Mouse (Mus musculus): Measurements from ENCODE around the gene Irgm2.
"Not testable (repeated sequence)": the region's sequence is repeated elsewhere in the genome, so short reads cannot be mapped to it uniquely, and the experiment has no call there.

Gene Irgm2

GRCm38 (mm10) chr11:58210321-58210886, 11.0 kb downstream of the Irgm2 start:
- in situ Hi-C loops (cut with MboI; ENCODE audit: low pct_unique_long_range_greater_than_20kb in 1 of 2, low sequenced_read_pairs in 2 of 2, unreplicated experiment in 1 of 2), result no loop called here

- in situ Hi-C loops (cut with MboI; ENCODE audit: low pct_unique_long_range_greater_than_20kb in 1 of 2, low sequenced_read_pairs in 2 of 2, unreplicated experiment in 1 of 2), result no loop called here
Observed at GRCm38 (mm10) chr11:58211062-58211681, 11.8 kb downstream of the Irgm2 start.

GRCm38 (mm10) chr11:58211682-58212067, 12.3 kb downstream of the Irgm2 start:
- in situ Hi-C loops (cut with MboI; ENCODE audit: low pct_unique_long_range_greater_than_20kb in 1 of 2, low sequenced_read_pairs in 2 of 2, unreplicated experiment in 1 of 2), result no loop called here

- in situ Hi-C loops (cut with MboI; ENCODE audit: low pct_unique_long_range_greater_than_20kb in 1 of 2, low sequenced_read_pairs in 2 of 2, unreplicated experiment in 1 of 2), result no loop called here
Observed at GRCm38 (mm10) chr11:58213673-58214342, 14.4 kb downstream of the Irgm2 start.

- in situ Hi-C loops (cut with MboI; ENCODE audit: low pct_unique_long_range_greater_than_20kb in 1 of 2, low sequenced_read_pairs in 2 of 2, unreplicated experiment in 1 of 2), result no loop called here
Observed at GRCm38 (mm10) chr11:58214391-58215048, 15.1 kb downstream of the Irgm2 start.

GRCm38 (mm10) chr11:58215049-58215430, 15.6 kb downstream of the Irgm2 start:
- in situ Hi-C loops (cut with MboI; ENCODE audit: low pct_unique_long_range_greater_than_20kb in 1 of 2, low sequenced_read_pairs in 2 of 2, unreplicated experiment in 1 of 2), result not testable (repeated sequence)

GRCm38 (mm10) chr11:58215814-58216213, 16.4 kb downstream of the Irgm2 start:
- in situ Hi-C loops (cut with MboI; ENCODE audit: low pct_unique_long_range_greater_than_20kb in 1 of 2, low sequenced_read_pairs in 2 of 2, unreplicated experiment in 1 of 2), result no loop called here

- in situ Hi-C loops (cut with MboI; ENCODE audit: low pct_unique_long_range_greater_than_20kb in 1 of 2, low sequenced_read_pairs in 2 of 2, unreplicated experiment in 1 of 2), result no loop called here
Observed at GRCm38 (mm10) chr11:58216823-58217222, 17.4 kb downstream of the Irgm2 start.

- in situ Hi-C loops (cut with MboI; ENCODE audit: low pct_unique_long_range_greater_than_20kb in 1 of 2, low sequenced_read_pairs in 2 of 2, unreplicated experiment in 1 of 2), result no loop called here
Observed at GRCm38 (mm10) chr11:58223751-58224150, 24.3 kb downstream of the Irgm2 start.

GRCm38 (mm10) chr11:58224313-58224712, 24.9 kb downstream of the Irgm2 start:
- in situ Hi-C loops (cut with MboI; ENCODE audit: low pct_unique_long_range_greater_than_20kb in 1 of 2, low sequenced_read_pairs in 2 of 2, unreplicated experiment in 1 of 2), result no loop called here

GRCm38 (mm10) chr11:58224872-58225271, 25.5 kb downstream of the Irgm2 start:
- in situ Hi-C loops (cut with MboI; ENCODE audit: low pct_unique_long_range_greater_than_20kb in 1 of 2, low sequenced_read_pairs in 2 of 2, unreplicated experiment in 1 of 2), result not testable (repeated sequence)

GRCm38 (mm10) chr11:58225655-58226054, 26.2 kb downstream of the Irgm2 start:
- in situ Hi-C loops (cut with MboI; ENCODE audit: low pct_unique_long_range_greater_than_20kb in 1 of 2, low sequenced_read_pairs in 2 of 2, unreplicated experiment in 1 of 2), result no loop called here

GRCm38 (mm10) chr11:58226425-58226824, 27.0 kb downstream of the Irgm2 start:
- in situ Hi-C loops (cut with MboI; ENCODE audit: low pct_unique_long_range_greater_than_20kb in 1 of 2, low sequenced_read_pairs in 2 of 2, unreplicated experiment in 1 of 2), result no loop called here

- in situ Hi-C loops (cut with MboI; ENCODE audit: low pct_unique_long_range_greater_than_20kb in 1 of 2, low sequenced_read_pairs in 2 of 2, unreplicated experiment in 1 of 2), result not testable (repeated sequence)
Observed at GRCm38 (mm10) chr11:58228021-58228420, 28.6 kb downstream of the Irgm2 start.

GRCm38 (mm10) chr11:58230396-58230910, 31.0 kb downstream of the Irgm2 start:
- in situ Hi-C loops (cut with MboI; ENCODE audit: low pct_unique_long_range_greater_than_20kb in 1 of 2, low sequenced_read_pairs in 2 of 2, unreplicated experiment in 1 of 2), result no loop called here

- in situ Hi-C loops (cut with MboI; ENCODE audit: low pct_unique_long_range_greater_than_20kb in 1 of 2, low sequenced_read_pairs in 2 of 2, unreplicated experiment in 1 of 2), result no loop called here
Observed at GRCm38 (mm10) chr11:58231156-58231555, 31.7 kb downstream of the Irgm2 start.

- in situ Hi-C loops (cut with MboI; ENCODE audit: low pct_unique_long_range_greater_than_20kb in 1 of 2, low sequenced_read_pairs in 2 of 2, unreplicated experiment in 1 of 2), result not testable (repeated sequence)
Observed at GRCm38 (mm10) chr11:58234551-58234950, 35.1 kb downstream of the Irgm2 start.

- in situ Hi-C loops (cut with MboI; ENCODE audit: low pct_unique_long_range_greater_than_20kb in 1 of 2, low sequenced_read_pairs in 2 of 2, unreplicated experiment in 1 of 2), result no loop called here
Observed at GRCm38 (mm10) chr11:58235152-58235551, 35.7 kb downstream of the Irgm2 start.
